Mouse (Mus musculus) heart, adult 2 months (tissue): ENCODE measurements around the gene C130060K24Rik. TPM values are rescaled to one million over a fixed set of nuclear protein-coding genes. Genes with fewer than 3 reads are reported as not detected.
A peak's percentile ranks its signal among the peaks of the same experiment; 100 is the strongest.

Experiments used
- DNase-seq, 2 experiments: peaks; one replicate each; pipeline ENCODE4 v3.0.0; 2021
- H3K27ac ChIP-seq: fragments of 200-600 bp; 2 replicates; pipeline ENCODE4 v1.8.1; 2022
- H3K27me3 ChIP-seq: fragments of 200-500 bp; 2 replicates; pipeline ENCODE4 v1.6.1; 2012; ENCODE audit warnings: mild to moderate bottlenecking, low read length, inconsistent platforms, mixed read lengths; ENCODE audit not compliant: control insufficient read depth, insufficient read depth
- H3K36me3 ChIP-seq: fragments of 200-500 bp; 2 replicates; pipeline ENCODE4 v1.6.1; 2012; ENCODE audit warnings: low read length, inconsistent platforms; ENCODE audit not compliant: control insufficient read depth, insufficient read depth
- H3K4me1 ChIP-seq: fragments of 200-500 bp; 2 replicates; pipeline ENCODE4 v1.6.1; 2011; ENCODE audit warnings: low read length; ENCODE audit not compliant: control insufficient read depth, insufficient read depth
- H3K4me3 ChIP-seq: fragments of 200-600 bp; 2 replicates; pipeline ENCODE4 v1.8.1; 2022
- H3K79me2 ChIP-seq: fragments of 200-500 bp; replicated peaks from 2 replicates; pipeline ENCODE4 v1.6.1; 2012; ENCODE audit warnings: mild to moderate bottlenecking, inconsistent platforms, low read length, moderate library complexity, mixed read lengths; ENCODE audit not compliant: control insufficient read depth, insufficient read depth
- H3K9ac ChIP-seq: fragments of 200-500 bp; 2 replicates; pipeline ENCODE4 v1.6.1; 2012; ENCODE audit warnings: low read depth, mild to moderate bottlenecking, control low read depth, inconsistent platforms, low read length, mixed read lengths
- CTCF ChIP-seq: fragments of 200-600 bp; IDR thresholded peaks from 2 replicates; pipeline ENCODE4 v1.8.1; 2022; ENCODE audit warnings: antibody characterized with exemption, mild to moderate bottlenecking, moderate library complexity
- EP300 ChIP-seq: fragments of 200-500 bp; IDR thresholded peaks from 2 replicates; pipeline ENCODE4 v1.6.1; 2011; ENCODE audit warnings: low read depth, low read length, control low read depth; ENCODE audit not compliant: insufficient read depth
- POLR2A ChIP-seq: fragments of 200-500 bp; IDR thresholded peaks from 2 replicates; pipeline ENCODE4 v1.6.1; 2011; ENCODE audit warnings: mild to moderate bottlenecking, low read depth, low read length, control low read depth; ENCODE audit not compliant: insufficient read depth
- WGBS: fragments of 180-500 bp; shearing (Covaris S2); methylation state at CpG from one replicate; pipeline ENCODE4 v1.1.7; 2018; 5-methylcytosine and 5-hydroxymethylcytosine counted together
- intact Hi-C: fragments of 180-260 bp; cut with DNase I; formaldehyde crosslinking; loops from one replicate; pipeline ENCODE4 v1.15.1; 2025
- polyA plus RNA-seq: library from polyadenylated mRNA; depleted of rRNA; stranded (reverse); fragments of >200 nt; gene quantifications from 2 replicates; pipeline ENCODE4 v1.2.3, GENCODE M21; 2012
- total RNA-seq, 2 experiments: library from RNA; stranded (reverse); gene quantifications; 2 replicates each; pipeline ENCODE4 v1.2.3; 2021

Gene C130060K24Rik
- total and polyA plus RNA-seq, 3 experiments: 0.14 TPM; not detected in 2

- Histone ChIP-seq H3K79me2 (no peaks in the 10 kb centered on the region), H3K4me3 (no peak overlapping the region), H3K9ac (no peak overlapping the region), H3K27me3 (no peaks in the 10 kb centered on the region), H3K4me1 (no peaks in the 10 kb centered on the region), H3K36me3 (no peaks in the 10 kb centered on the region), H3K27ac (no peak overlapping the region)
- DNase-seq: no peak
- intact Hi-C loops: no loop called here
- WGBS: 63% methylated on average over 4 of the region's 4 CpGs
- TF ChIP-seq CTCF (no peak), EP300 (no peak), POLR2A (no peak)
These were observed 29.3 kb upstream of the C130060K24Rik start for GRCm38 (mm10) chr6:65351622-65352021.

GRCm38 (mm10) chr6:65375918-65376317, 5.0 kb upstream of the C130060K24Rik start:
- no peak overlapping the region for H3K9ac ChIP-seq
- no peak for DNase-seq
- no peaks in the 10 kb centered on the region for H3K36me3 ChIP-seq
- intact Hi-C loops: no loop called here
- H3K27ac ChIP-seq: no peak overlapping the region
- no peak overlapping the region for H3K4me3 ChIP-seq
- WGBS: 32% methylated on average over 2 of the region's 2 CpGs
- no peaks in the 10 kb centered on the region for H3K79me2 ChIP-seq
- H3K4me1 ChIP-seq: no peaks in the 10 kb centered on the region
- no peaks in the 10 kb centered on the region for H3K27me3 ChIP-seq
- no peak for TF ChIP-seq EP300
- no peak for TF ChIP-seq POLR2A
- TF ChIP-seq CTCF: no peak

- TF ChIP-seq POLR2A: no peak
- no peak for TF ChIP-seq EP300
- TF ChIP-seq CTCF: no peak
- Histone ChIP-seq H3K9ac (no peak overlapping the region), H3K36me3 (no peaks in the 10 kb centered on the region), H3K4me3 (no peak overlapping the region), H3K27me3 (no peaks in the 10 kb centered on the region), H3K79me2 (no peaks in the 10 kb centered on the region), H3K4me1 (no peaks in the 10 kb centered on the region), H3K27ac (no peak overlapping the region)
- 69% methylated on average over 1 of the region's 1 CpGs for WGBS
- intact Hi-C loops: no loop called here
- DNase-seq: no peak
These were observed 41.0 kb downstream of the C130060K24Rik start for GRCm38 (mm10) chr6:65421888-65422287.

- WGBS: 67% methylated on average over 8 of the region's 8 CpGs
- no peaks in the 10 kb centered on the region for H3K36me3 ChIP-seq
- no peak overlapping the region for H3K27ac ChIP-seq
- H3K27me3 ChIP-seq: no peaks in the 10 kb centered on the region
- H3K9ac ChIP-seq: no peak overlapping the region
- DNase-seq: no peak
- H3K4me1 ChIP-seq: no peaks in the 10 kb centered on the region
- no peaks in the 10 kb centered on the region for H3K79me2 ChIP-seq
- intact Hi-C loops: no loop called here
- TF ChIP-seq POLR2A (no peak), EP300 (no peak), CTCF (no peak)
- no peak overlapping the region for H3K4me3 ChIP-seq
These were observed 46.2 kb downstream of the C130060K24Rik start for GRCm38 (mm10) chr6:65427065-65427464.

GRCm38 (mm10) chr6:65433159-65433558, 52.3 kb downstream of the C130060K24Rik start:
- intact Hi-C loops: no loop called here

GRCm38 (mm10) chr6:65453465-65453864, 72.6 kb downstream of the C130060K24Rik start:
- H3K36me3 ChIP-seq: no peaks in the 10 kb centered on the region
- no peak for DNase-seq
- no peaks in the 10 kb centered on the region for H3K79me2 ChIP-seq
- H3K4me3 ChIP-seq: no peak overlapping the region
- no peak overlapping the region for H3K9ac ChIP-seq
- intact Hi-C loops: loop anchor here (1.0 kb wide), 1 partner anchor 327 kb away; no protein-coding TSS in a partner anchor
- H3K27ac ChIP-seq: no peak overlapping the region
- H3K4me1 ChIP-seq: no peaks in the 10 kb centered on the region
- TF ChIP-seq CTCF: peak; percentile 67
- no peak for TF ChIP-seq EP300
- H3K27me3 ChIP-seq: no peaks in the 10 kb centered on the region

More at GRCm38 (mm10) chr6:65433159-65433558, 52.3 kb downstream of the C130060K24Rik start:
- Histone ChIP-seq H3K4me3 (no peak overlapping the region), H3K4me1 (no peaks in the 10 kb centered on the region), H3K79me2 (no peaks in the 10 kb centered on the region), H3K9ac (no peak overlapping the region), H3K27me3 (no peaks in the 10 kb centered on the region), H3K27ac (no peak overlapping the region), H3K36me3 (no peaks in the 10 kb centered on the region)
- WGBS: 60% methylated on average over 5 of the region's 5 CpGs
- no peak for DNase-seq
- TF ChIP-seq CTCF: no peak
- TF ChIP-seq EP300: no peak
- no peak for TF ChIP-seq POLR2A

GRCm38 (mm10) chr6:65465294-65465693, 84.4 kb downstream of the C130060K24Rik start:
- intact Hi-C loops: no loop called here
- no peaks in the 10 kb centered on the region for H3K4me1 ChIP-seq
- TF ChIP-seq CTCF (no peak), EP300 (no peak), POLR2A (no peak)
- no peaks in the 10 kb centered on the region for H3K36me3 ChIP-seq
- no peak overlapping the region for H3K27ac ChIP-seq
- H3K27me3 ChIP-seq: no peaks in the 10 kb centered on the region
- no peaks in the 10 kb centered on the region for H3K79me2 ChIP-seq
- no peak for DNase-seq
- H3K9ac ChIP-seq: no peak overlapping the region
- no peak overlapping the region for H3K4me3 ChIP-seq
- 81% methylated on average over 1 of the region's 1 CpGs for WGBS
